Mouse (Mus musculus): ENCODE measurements around the gene Ric8b. TPM values are rescaled to one million over a fixed set of nuclear protein-coding genes. Genes with fewer than 3 reads are reported as not detected.

The Ric8b gene
- total RNA-seq (2021): 10 to 100 TPM; 40.9 to 42.2 TPM
- long read RNA-seq, experiment 1, transcript Ric8b-201 (10 exons, 3,069 nt): major isoform, 5 of 11 reads
- long read RNA-seq, experiment 1, partial matches to known transcripts: 2 of 11 reads
- long read RNA-seq, experiment 1, other reads (novel, unspliced or antisense): 2 of 11 reads
- long read RNA-seq, experiment 2, transcript Ric8b-201 (10 exons, 3,069 nt): major isoform, 11 of 26 reads
- long read RNA-seq, experiment 2, transcript Ric8b-202 (9 exons, 2,909 nt): minor isoform, 9 of 26 reads
- long read RNA-seq, experiment 2, partial matches to known transcripts: 2 of 26 reads
- long read RNA-seq, experiment 2, other reads (novel, unspliced or antisense): 4 of 26 reads

DNA sequence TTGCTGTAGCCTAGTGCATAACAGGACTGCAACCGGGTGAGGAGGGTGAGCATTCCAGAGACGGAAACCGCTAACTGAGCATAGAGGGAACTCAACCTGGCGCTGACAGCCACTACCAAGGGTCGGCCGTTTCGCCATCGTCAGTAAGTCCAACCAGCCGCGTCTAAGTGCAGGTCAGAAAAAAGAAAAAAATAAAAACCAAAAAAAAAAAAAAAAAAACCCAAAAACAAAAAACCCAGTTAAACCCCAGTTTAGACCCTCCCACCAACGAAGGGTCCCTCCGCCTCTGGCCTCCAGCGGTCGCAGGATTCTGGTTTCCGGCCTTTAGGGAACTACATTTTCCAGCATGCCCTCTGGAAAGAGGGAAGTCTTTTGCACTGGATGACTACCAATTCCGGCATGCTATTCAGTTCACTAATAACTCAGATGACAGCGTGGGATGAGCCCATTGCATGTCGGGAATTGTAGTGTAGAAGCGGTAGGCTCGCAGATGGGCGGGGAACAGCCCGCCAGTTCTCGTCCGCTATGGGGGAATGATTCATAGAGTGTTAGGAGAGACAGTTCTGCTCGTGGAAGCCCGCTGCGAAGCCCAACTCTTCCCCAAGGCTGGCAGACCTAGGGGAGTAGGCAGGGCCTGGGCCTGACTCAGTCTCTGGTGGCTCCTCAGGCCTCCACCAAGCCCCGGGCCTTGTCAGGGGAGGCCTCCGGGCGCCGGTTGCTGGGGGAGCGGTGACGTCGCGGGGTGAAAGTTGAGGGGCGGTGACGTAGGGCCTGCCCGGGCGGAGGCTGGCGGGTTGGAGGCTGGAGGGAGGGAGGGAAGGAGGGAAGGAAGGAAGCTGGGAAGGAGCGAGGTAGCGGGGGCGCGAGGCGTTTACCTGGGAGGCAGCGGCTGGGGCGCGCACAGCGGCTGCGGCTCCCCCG, at the start of gene Ric8b:
Gene Ric8b, plus strand, starts transcription at position 807 of the 921 bp plus-strand sequence.
- DNase-seq (ENCODE audit: low spot score in 2 of 2): peak; percentile 97 to 98
- peak within 1 kb of the TSS; percentile 76 for H3K4me3 ChIP-seq
- peak; percentile 18 for TF ChIP-seq CTCF (conservative IDR thresholded peaks at IDR 0.05)
- peak within 1 kb of the TSS; percentile 99 for H3K27ac ChIP-seq

DNA sequence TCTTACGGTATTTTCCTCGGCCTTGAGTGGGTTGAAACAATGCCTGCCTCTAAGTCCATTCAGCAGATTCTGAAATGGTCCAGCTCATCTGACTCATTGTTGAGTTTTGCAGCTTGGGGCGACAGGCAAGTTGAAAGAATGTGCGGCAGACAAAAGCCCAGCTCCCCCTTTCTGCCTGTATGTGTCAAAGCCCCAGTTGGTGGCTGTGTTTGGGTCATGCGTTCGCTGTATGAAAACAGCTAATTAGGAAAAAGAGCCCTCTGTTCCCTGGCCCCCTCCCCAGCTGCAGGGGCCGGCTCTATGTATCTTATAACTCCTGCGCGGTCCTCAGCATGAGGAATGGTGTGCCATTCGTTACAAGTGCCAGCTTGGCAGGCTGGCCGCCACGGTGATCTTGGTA, 46.1 kb upstream of the Ric8b start:
- no peak overlapping the region for H3K4me3 ChIP-seq
- no peak overlapping the region for H3K27ac ChIP-seq
- no peak for TF ChIP-seq CTCF (conservative IDR thresholded peaks at IDR 0.05)
- DNase-seq (ENCODE audit: low spot score in 2 of 2): no peak

DNA sequence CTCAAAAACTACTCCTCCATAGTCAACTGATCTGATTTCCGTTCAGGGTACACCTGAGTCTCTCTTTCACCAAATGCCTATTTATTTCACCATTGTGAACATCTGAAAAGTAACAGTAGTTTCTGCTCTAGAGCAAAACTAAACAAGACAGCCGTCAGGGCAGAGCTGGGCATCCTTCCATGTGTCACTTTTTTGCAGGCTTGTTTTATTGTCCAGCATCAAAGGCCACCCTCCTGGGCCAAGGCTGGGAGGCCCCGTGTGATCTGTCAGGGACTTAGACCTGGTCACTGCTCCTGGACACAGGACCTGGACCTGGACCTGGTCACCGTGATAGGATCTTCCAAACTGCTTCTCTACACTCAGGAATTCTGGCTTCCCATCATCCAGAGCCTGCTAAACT, 45.5 kb upstream of the Ric8b start:
- no peak for TF ChIP-seq CTCF (conservative IDR thresholded peaks at IDR 0.05)

DNA sequence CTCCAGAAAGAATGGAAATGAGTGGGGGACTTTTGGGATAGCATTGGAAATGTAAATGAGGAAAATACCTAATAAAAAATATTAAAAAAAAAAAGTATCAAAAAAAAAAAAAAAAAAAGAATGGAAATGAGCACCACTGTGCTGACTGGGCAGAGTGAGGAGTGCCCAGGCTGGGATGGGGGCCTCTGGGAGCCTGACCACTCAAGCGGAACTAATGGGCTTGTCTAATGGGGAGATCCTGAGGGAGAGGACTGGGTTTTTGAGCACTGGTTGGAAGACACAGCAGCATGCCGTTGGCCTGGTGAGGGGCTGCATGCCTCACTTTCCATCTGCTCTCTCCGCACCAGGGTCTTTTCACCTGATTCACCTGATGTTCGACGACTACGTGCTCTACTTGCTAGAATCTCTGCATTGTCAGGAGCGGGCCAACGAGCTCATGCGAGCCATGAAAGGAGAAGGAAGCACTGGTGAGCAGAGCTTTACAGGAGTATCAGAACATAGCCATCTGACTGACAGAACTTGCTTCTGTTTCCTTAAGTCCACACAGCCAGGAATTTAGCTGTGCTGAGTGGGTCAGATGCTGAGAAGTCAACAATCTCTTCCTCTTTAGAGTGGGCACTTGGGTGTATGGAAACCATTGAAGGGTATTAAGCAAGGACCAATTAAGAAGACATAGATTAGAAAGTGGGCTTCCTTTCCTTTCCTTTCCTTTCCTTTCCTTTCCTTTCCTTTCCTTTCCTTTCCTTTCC, 37.4 kb upstream of the Ric8b start:
- no peak for TF ChIP-seq CTCF (conservative IDR thresholded peaks at IDR 0.05)
- H3K4me3 ChIP-seq: no peak overlapping the region
- H3K27ac ChIP-seq: no peak overlapping the region
- DNase-seq (ENCODE audit: low spot score in 2 of 2): no peak

More for the DNA sequence above, 45.5 kb upstream of the Ric8b start:
- no peak for DNase-seq (ENCODE audit: low spot score in 2 of 2)
- H3K4me3 ChIP-seq: no peak overlapping the region
- no peak overlapping the region for H3K27ac ChIP-seq

- Histone ChIP-seq H3K27ac (no peak overlapping the region), H3K4me3 (no peak overlapping the region)
- DNase-seq (ENCODE audit: low spot score in 2 of 2): no peak
- no peak for TF ChIP-seq CTCF (conservative IDR thresholded peaks at IDR 0.05)
Observed at GRCm38 (mm10) chr10:84882528-84882927, 34.9 kb upstream of the Ric8b start.

DNA sequence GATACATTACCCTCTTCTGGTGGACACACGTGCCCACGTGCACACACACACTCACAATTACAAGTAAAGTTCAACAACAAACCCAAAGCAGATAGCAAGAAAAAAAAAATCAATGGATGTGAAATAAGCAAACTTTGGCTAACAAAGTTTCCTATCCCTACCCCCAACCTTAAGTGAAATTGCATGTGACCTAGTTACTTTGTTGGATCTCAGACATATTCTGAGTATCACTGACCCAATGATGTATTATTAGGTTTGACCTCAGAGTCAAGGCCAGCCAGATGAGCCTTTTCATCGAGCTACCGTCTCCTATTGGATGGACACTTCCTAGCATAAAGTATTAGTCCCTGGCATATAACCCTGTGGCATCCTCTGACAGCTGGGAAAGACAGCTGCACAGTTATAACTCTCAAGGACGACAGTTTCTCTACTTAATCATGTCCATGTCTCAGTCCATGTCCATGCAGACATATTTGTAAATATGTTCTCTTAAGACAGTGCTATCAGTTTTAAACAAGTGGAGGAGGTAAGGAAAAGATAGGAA, 32.0 kb upstream of the Ric8b start:
- no peak for TF ChIP-seq CTCF (conservative IDR thresholded peaks at IDR 0.05)
- no peak for DNase-seq (ENCODE audit: low spot score in 2 of 2)
- no peak overlapping the region for H3K27ac ChIP-seq
- H3K4me3 ChIP-seq: no peak overlapping the region

DNA sequence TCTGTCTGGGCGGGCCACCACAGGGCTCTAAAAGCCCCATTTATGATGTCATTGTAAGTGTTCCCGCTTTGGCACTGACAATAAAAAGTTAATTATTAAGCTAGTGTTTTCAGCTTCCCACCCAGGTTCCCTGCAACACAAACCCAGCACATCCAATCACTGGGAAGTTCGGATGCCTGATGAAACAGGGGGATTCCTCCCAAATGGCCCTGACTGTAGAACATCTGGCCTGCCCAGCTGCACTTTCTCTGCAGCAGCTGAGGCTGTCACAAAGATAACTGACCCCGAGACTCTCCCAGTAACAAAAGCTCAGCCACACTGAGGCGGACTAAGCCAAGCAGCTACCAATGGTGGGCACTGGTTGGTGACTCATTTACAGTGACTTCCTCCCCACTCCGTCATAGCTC, 31.2 kb upstream of the Ric8b start:
- H3K27ac ChIP-seq: no peak overlapping the region
- no peak overlapping the region for H3K4me3 ChIP-seq
- TF ChIP-seq CTCF (conservative IDR thresholded peaks at IDR 0.05): no peak
- DNase-seq (ENCODE audit: low spot score in 2 of 2): no peak

DNA sequence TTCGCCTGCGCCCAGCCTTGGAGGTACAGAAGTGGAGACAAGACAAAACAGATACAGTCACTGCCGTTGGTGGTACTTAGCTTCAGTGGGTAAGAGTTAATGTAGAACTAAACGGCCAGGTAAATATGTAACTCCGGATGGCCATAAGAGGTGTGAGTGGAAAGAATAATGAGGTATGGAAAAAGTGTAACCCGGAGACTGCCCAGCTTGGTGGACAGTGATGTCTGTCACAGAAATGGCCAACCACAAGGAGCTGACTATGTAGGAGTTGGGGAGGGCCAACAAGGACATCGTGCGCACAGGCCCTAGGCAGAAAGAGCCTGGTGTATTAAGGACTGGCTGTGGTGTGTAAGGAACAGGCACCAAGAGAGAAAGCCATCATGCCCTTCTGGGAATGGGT, 30.6 kb upstream of the Ric8b start:
- Histone ChIP-seq H3K27ac (no peak overlapping the region), H3K4me3 (no peak overlapping the region)
- no peak for DNase-seq (ENCODE audit: low spot score in 2 of 2)
- no peak for TF ChIP-seq CTCF (conservative IDR thresholded peaks at IDR 0.05)

DNA sequence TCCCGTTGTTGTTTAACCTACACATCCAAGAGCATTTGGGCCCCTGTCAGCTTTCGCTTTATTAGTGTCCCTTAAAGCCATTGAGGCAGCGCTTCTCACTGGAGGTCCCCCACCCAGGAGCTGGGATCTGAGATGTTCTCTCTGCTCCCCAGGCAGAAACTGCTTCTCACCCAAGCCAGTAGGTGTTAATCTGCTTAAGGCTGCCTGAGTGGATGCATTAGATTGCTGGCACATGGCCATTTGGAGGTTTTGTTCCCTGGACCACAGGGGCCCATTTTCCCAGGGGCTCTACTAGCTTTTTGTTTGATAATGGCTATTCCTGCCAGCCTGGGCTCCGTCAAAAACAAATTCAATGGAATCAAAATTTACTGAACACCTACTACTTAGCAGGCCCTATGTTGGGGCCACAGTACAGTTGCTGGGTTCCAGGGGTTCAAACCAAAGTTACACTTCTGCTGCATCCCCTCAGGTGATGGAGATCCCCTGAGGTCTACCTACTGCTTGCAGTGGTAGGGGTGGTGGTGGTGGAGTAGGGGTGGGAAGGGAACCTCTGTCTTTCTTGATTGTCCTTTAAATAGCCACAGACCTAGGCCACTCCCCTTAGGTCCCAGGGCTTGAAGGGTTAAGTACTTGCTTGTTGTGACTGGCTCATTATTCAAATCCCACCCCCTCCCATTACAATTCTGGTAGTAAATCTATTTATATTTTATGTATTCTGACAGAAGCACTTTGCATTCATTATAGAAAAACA, 28.1 kb upstream of the Ric8b start:
- no peak for DNase-seq (ENCODE audit: low spot score in 2 of 2)
- Histone ChIP-seq H3K27ac (no peak overlapping the region), H3K4me3 (no peak overlapping the region)
- TF ChIP-seq CTCF (conservative IDR thresholded peaks at IDR 0.05): no peak

DNA sequence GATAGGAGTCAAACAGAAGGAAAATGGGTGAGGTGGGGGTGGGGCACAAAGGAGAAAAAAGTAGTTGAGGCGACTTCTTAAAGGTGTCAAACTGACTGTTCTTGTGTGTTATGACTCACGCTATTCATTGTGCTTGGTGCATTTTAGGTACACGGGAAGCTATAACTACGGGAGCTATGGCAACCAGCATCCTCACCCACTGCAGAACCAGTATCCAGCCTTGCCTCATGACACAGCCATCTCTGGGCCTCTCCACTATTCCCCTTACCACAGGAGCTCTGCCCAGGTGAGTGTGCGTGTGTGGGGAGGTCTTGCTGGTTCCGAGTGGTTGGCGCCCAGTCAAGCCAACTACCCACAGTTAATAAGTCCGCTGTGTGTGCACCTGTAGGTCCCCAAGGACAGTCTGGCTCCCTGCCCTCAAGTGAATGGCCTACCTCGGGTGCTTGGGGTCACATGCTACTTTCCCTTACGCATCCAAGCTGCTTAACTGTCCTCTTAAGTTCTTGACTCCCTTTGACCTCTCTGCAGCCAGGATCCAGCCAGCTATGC, 21.5 kb upstream of the Ric8b start:
- TF ChIP-seq CTCF (conservative IDR thresholded peaks at IDR 0.05): no peak
- Histone ChIP-seq H3K27ac (no peak overlapping the region), H3K4me3 (no peak overlapping the region)
- peak in 1 of 2 experiments; percentile 27 for DNase-seq (ENCODE audit: low spot score in 2 of 2)
